ENCODE assay signal across 10 mouse cellular contexts in genomic region chr6:88897246-88897645, GRCm38 (mm10). TPM values are rescaled to one million over a fixed set of nuclear protein-coding genes. Genes with fewer than 3 reads are reported as not detected.
DNase-seq lines count a peak whose midpoint lies in the region; ATAC-seq and TF ChIP-seq lines count a peak whose summit lies in the region.
"Had no signal": no experiment of that assay in that cellular context is flagged by ENCODE, and none has a peak within 500 bp of the region (broad histone marks: within the 10 kb centered on the region; RNA-seq: fewer than 3 reads in every experiment).

No protein-coding gene starts in this region.

- H3K79me2 ChIP-seq in myocyte (ENCODE audit: control insufficient read depth, insufficient read depth): no peaks in the 10 kb centered on the region

- H3K4me1 ChIP-seq in kidney, embryonic 15.5 days: peaks cover 34% of the 10 kb centered on the region
- H3K4me1 ChIP-seq in embryonic facial prominence, embryonic 12.5 days: peaks cover 23% of the 10 kb centered on the region
- peaks cover 25% of the 10 kb centered on the region for H3K4me1 ChIP-seq in intestine, embryonic 15.5 days (replicated peaks)
- peaks cover 7% of the 10 kb centered on the region; the same call in 1 of the 2 replicates for H3K4me1 ChIP-seq in lung, postnatal 0 days (ENCODE audit: insufficient read depth, low read depth, low read length)

- peak overlapping the region; percentile 85 for H3K4me2 ChIP-seq in kidney, embryonic 15.5 days
- H3K4me2 ChIP-seq in embryonic facial prominence, embryonic 12.5 days (replicated peaks): peak overlapping the region; percentile 65
- peak overlapping the region; percentile 61 for H3K4me2 ChIP-seq in intestine, embryonic 15.5 days (replicated peaks)
- peak overlapping the region; percentile 89 for H3K4me2 ChIP-seq in myocyte (ENCODE audit: low read depth)
- no peak overlapping the region for H3K4me2 ChIP-seq in lung, postnatal 0 days (replicated peaks; ENCODE audit: low read depth, low read length)

- H3K9ac ChIP-seq in kidney, embryonic 15.5 days: peak overlapping the region; percentile 50
- peak overlapping the region; percentile 53 for H3K9ac ChIP-seq in embryonic facial prominence, embryonic 12.5 days
- peak overlapping the region; percentile 21; the same call in 1 of the 2 replicates for H3K9ac ChIP-seq in intestine, embryonic 15.5 days
- no peak overlapping the region for H3K9ac ChIP-seq in lung, postnatal 0 days (replicated peaks; ENCODE audit: low read depth)

- TF ChIP-seq POLR2A in myocyte (IDR thresholded peaks at IDR 0.05; ENCODE audit: insufficient read length, low read depth): no peak

- H3ac ChIP-seq in myocyte (ENCODE audit: control insufficient read depth, insufficient read length): no peak overlapping the region

- no peak for TF ChIP-seq EP300 in lung, postnatal 0 days (IDR thresholded peaks at IDR 0.05)

- peak overlapping the region; percentile 80 for H3K4me3 ChIP-seq in kidney, embryonic 15.5 days (replicated peaks)
- H3K4me3 ChIP-seq in embryonic facial prominence, embryonic 12.5 days: peak overlapping the region; percentile 74
- peak overlapping the region; percentile 58 for H3K4me3 ChIP-seq in intestine, embryonic 15.5 days (replicated peaks)
- peak overlapping the region; percentile 58 for H3K4me3 ChIP-seq in myocyte
- no peak overlapping the region for H3K4me3 ChIP-seq in lung, postnatal 0 days (ENCODE audit: low read depth, low read length)

- TF ChIP-seq CTCF in lung, postnatal 0 days (IDR thresholded peaks at IDR 0.05): no peak

- peaks cover 47% of the 10 kb centered on the region for H3K36me3 ChIP-seq in kidney, embryonic 15.5 days
- peaks cover 48% of the 10 kb centered on the region for H3K36me3 ChIP-seq in embryonic facial prominence, embryonic 12.5 days
- H3K36me3 ChIP-seq in intestine, embryonic 15.5 days: peaks cover 21% of the 10 kb centered on the region
- H3K36me3 ChIP-seq in myocyte (ENCODE audit: control insufficient read depth, insufficient read depth): no peaks in the 10 kb centered on the region
- no peaks in the 10 kb centered on the region for H3K36me3 ChIP-seq in lung, postnatal 0 days (ENCODE audit: insufficient read depth, low read length)

- no peaks in the 10 kb centered on the region for H3K27me3 ChIP-seq in kidney, embryonic 15.5 days
- no peaks in the 10 kb centered on the region for H3K27me3 ChIP-seq in embryonic facial prominence, embryonic 12.5 days
- no peaks in the 10 kb centered on the region for H3K27me3 ChIP-seq in intestine, embryonic 15.5 days (replicated peaks)
- no peaks in the 10 kb centered on the region for H3K27me3 ChIP-seq in myocyte (ENCODE audit: control insufficient read depth, insufficient read depth, insufficient read length)
- H3K27me3 ChIP-seq in lung, postnatal 0 days (replicated peaks; ENCODE audit: insufficient read depth, low read length): no peaks in the 10 kb centered on the region
- H3K27me3 ChIP-seq: Patski had no signal

- 33% methylated on average over 7 of the region's 7 CpGs for WGBS in kidney, embryonic 15.5 days
- 69% methylated on average over 7 of the region's 7 CpGs for WGBS in embryonic facial prominence, embryonic 12.5 days
- WGBS in intestine, embryonic 15.5 days: 62% methylated on average over 7 of the region's 7 CpGs
- WGBS in lung, postnatal 0 days: 45% methylated on average over 7 of the region's 7 CpGs

- no peak for ATAC-seq in kidney, embryonic 15.5 days (replicated peaks; ENCODE audit: low FRiP score)
- ATAC-seq in embryonic facial prominence, embryonic 12.5 days (ENCODE audit: insufficient number of reproducible peaks, insufficient read depth, low FRiP score, low TSS enrichment): no peak
- no peak for ATAC-seq in intestine, embryonic 15.5 days
- ATAC-seq in lung, postnatal 0 days: no peak
- ATAC-seq: inflammation-experienced regulatory T-cells, adult 6 months; Patski had no signal

- H3K9me3 ChIP-seq in kidney, embryonic 15.5 days (replicated peaks): no peaks in the 10 kb centered on the region
- no peaks in the 10 kb centered on the region for H3K9me3 ChIP-seq in embryonic facial prominence, embryonic 12.5 days
- no peaks in the 10 kb centered on the region for H3K9me3 ChIP-seq in intestine, embryonic 15.5 days
- no peaks in the 10 kb centered on the region for H3K9me3 ChIP-seq in lung, postnatal 0 days (ENCODE audit: low read length)

- no peak for DNase-seq in kidney, postnatal 25 days
- no peak for DNase-seq in thymus, postnatal 0 days (ENCODE audit: low spot score)
- DNase-seq in adrenal gland, postnatal 25 days: no peak
- no peak for DNase-seq in lung, postnatal 0 days (ENCODE audit: low spot score)

- H3K27ac ChIP-seq in kidney, embryonic 15.5 days: no peak overlapping the region
- no peak overlapping the region for H3K27ac ChIP-seq in embryonic facial prominence, embryonic 12.5 days
- H3K27ac ChIP-seq in intestine, embryonic 15.5 days: no peak overlapping the region
- no peak overlapping the region for H3K27ac ChIP-seq in lung, postnatal 0 days (ENCODE audit: low read length)

TF ChIP-seq in myocyte, 11 proteins besides CTCF, POLR2A, EP300 and RAD21:
- TF ChIP-seq POLR2AphosphoS2 (IDR thresholded peaks at IDR 0.05; ENCODE audit: insufficient read length, low read depth) (no peak), REST (IDR thresholded peaks at IDR 0.05; ENCODE audit: insufficient read depth, insufficient read length) (no peak), CEBPB (IDR thresholded peaks at IDR 0.05; ENCODE audit: insufficient read depth, poor library complexity, severe bottlenecking) (no peak), TCF3 (IDR thresholded peaks at IDR 0.05; ENCODE audit: insufficient read length, low read depth) (no peak)

RNA-seq across cellular contexts. Expression of gene Mcm2, which starts 1.3 kb away (rescaled TPM):
- polyA plus RNA-seq in kidney, embryonic 15.5 days (2015; fragmentation: Nextera tagmentation; extraction: Ambion mirVana): 145 and 158 TPM in 2 replicates
- polyA plus RNA-seq in embryonic facial prominence, embryonic 12.5 days (2016; fragmentation: Nextera tagmentation; extraction: Ambion mirVana): 169 and 171 TPM in 2 replicates
- polyA plus RNA-seq in intestine, embryonic 15.5 days (2015; fragmentation: Nextera tagmentation; extraction: Ambion mirVana): 106 and 107 TPM in 2 replicates
- 42.1 TPM for polyA plus RNA-seq in myocyte (2012; fragmentation: generic; extraction: Trizol)
- polyA plus RNA-seq in thymus, postnatal 0 days (2015; fragmentation: Nextera tagmentation; extraction: Ambion mirVana): 138 and 161 TPM in 2 replicates
- total RNA-seq in adrenal gland, postnatal 25 days (2021): 48.6 and 50.9 TPM in 2 replicates
- 14.5 and 15.3 TPM in 2 replicates for polyA plus RNA-seq in lung, postnatal 0 days (2015; fragmentation: Nextera tagmentation; extraction: Ambion mirVana)

RNA-seq across cellular contexts. Expression of gene Tpra1, which starts 4.8 kb away (rescaled TPM):
- polyA plus RNA-seq in kidney, embryonic 15.5 days (2015; fragmentation: Nextera tagmentation; extraction: Ambion mirVana): 68.3 and 75.1 TPM in 2 replicates
- polyA plus RNA-seq in embryonic facial prominence, embryonic 12.5 days (2016; fragmentation: Nextera tagmentation; extraction: Ambion mirVana): 86.3 and 90.6 TPM in 2 replicates
- 62.2 and 72.1 TPM in 2 replicates for polyA plus RNA-seq in intestine, embryonic 15.5 days (2015; fragmentation: Nextera tagmentation; extraction: Ambion mirVana)
- 27.3 TPM for polyA plus RNA-seq in myocyte (2012; fragmentation: generic; extraction: Trizol)
- polyA plus RNA-seq in thymus, postnatal 0 days (2015; fragmentation: Nextera tagmentation; extraction: Ambion mirVana): 77.0 and 78.8 TPM in 2 replicates
- 127 and 136 TPM in 2 replicates for total RNA-seq in adrenal gland, postnatal 25 days (2021)
- polyA plus RNA-seq in lung, postnatal 0 days (2015; fragmentation: Nextera tagmentation; extraction: Ambion mirVana): 72.0 and 78.8 TPM in 2 replicates

RNA-seq across cellular contexts. Expression of gene Podxl2, which starts 22.4 kb away (rescaled TPM):
- 43.2 and 55.0 TPM in 2 replicates for polyA plus RNA-seq in kidney, embryonic 15.5 days (2015; fragmentation: Nextera tagmentation; extraction: Ambion mirVana)
- 138 and 153 TPM in 2 replicates for polyA plus RNA-seq in embryonic facial prominence, embryonic 12.5 days (2016; fragmentation: Nextera tagmentation; extraction: Ambion mirVana)
- 49.6 and 52.5 TPM in 2 replicates for polyA plus RNA-seq in intestine, embryonic 15.5 days (2015; fragmentation: Nextera tagmentation; extraction: Ambion mirVana)
- polyA plus RNA-seq in myocyte (2012; fragmentation: generic; extraction: Trizol): 3.4 TPM
- 14.1 and 16.9 TPM in 2 replicates for polyA plus RNA-seq in thymus, postnatal 0 days (2015; fragmentation: Nextera tagmentation; extraction: Ambion mirVana)
- total RNA-seq in adrenal gland, postnatal 25 days (2021): 31.4 and 33.5 TPM in 2 replicates
- polyA plus RNA-seq in lung, postnatal 0 days (2015; fragmentation: Nextera tagmentation; extraction: Ambion mirVana): 19.1 and 25.2 TPM in 2 replicates
- polyA plus RNA-seq: inflammation-experienced regulatory T-cells, adult 6 months had no signal

RNA-seq across cellular contexts. Expression of gene Abtb1, which starts 55.5 kb away (rescaled TPM):
- polyA plus RNA-seq in kidney, embryonic 15.5 days (2015; fragmentation: Nextera tagmentation; extraction: Ambion mirVana): 32.4 and 35.4 TPM in 2 replicates
- 28.8 and 33.7 TPM in 2 replicates for polyA plus RNA-seq in embryonic facial prominence, embryonic 12.5 days (2016; fragmentation: Nextera tagmentation; extraction: Ambion mirVana)
- 24.2 and 25.0 TPM in 2 replicates for polyA plus RNA-seq in intestine, embryonic 15.5 days (2015; fragmentation: Nextera tagmentation; extraction: Ambion mirVana)
- polyA plus RNA-seq in myocyte (2012; fragmentation: generic; extraction: Trizol): 23.6 TPM
- polyA plus RNA-seq in thymus, postnatal 0 days (2015; fragmentation: Nextera tagmentation; extraction: Ambion mirVana): 64.7 and 77.2 TPM in 2 replicates
- total RNA-seq in adrenal gland, postnatal 25 days (2021): 40.6 and 43.0 TPM in 2 replicates
- polyA plus RNA-seq in lung, postnatal 0 days (2015; fragmentation: Nextera tagmentation; extraction: Ambion mirVana): 59.5 and 70.3 TPM in 2 replicates
